Mouse (Mus musculus): ENCODE results near the gene Pacs1. TPM values are rescaled to one million over a fixed set of nuclear protein-coding genes. Genes with fewer than 3 reads are reported as not detected.
"Not testable (repeated sequence)": the region's sequence is repeated elsewhere in the genome, so short reads cannot be mapped to it uniquely, and the experiment has no call there.

Pacs1 gene
- total and polyA plus RNA-seq, 2 experiments from 2014 or later: 49.9 to 124 TPM

GRCm38 (mm10) chr19:5267015-5267414, 5.9 kb downstream of the Pacs1 start:
- no peaks in the 10 kb centered on the region for H3K9me3 ChIP-seq (ENCODE audit: low read length)
- DNase-seq (ENCODE audit: low spot score): no peak
- no peaks in the 10 kb centered on the region for H3K36me3 ChIP-seq (ENCODE audit: insufficient read depth, low read length)
- peaks cover 5% of the 10 kb centered on the region; the same call in 1 of the 2 replicates for H3K4me1 ChIP-seq (ENCODE audit: insufficient read depth, low read length)
- no peak overlapping the region for H3K4me3 ChIP-seq (ENCODE audit: low read depth, low read length)
- H3K27me3 ChIP-seq (ENCODE audit: insufficient read depth, low read length): no peaks in the 10 kb centered on the region
- ATAC-seq (ENCODE audit: low FRiP score): no peak
- no peak overlapping the region for H3K4me2 ChIP-seq (ENCODE audit: low read depth, low read length, poor library complexity, severe bottlenecking)
- no peak overlapping the region for H3K9ac ChIP-seq (replicated peaks; ENCODE audit: low read length, poor library complexity, severe bottlenecking)
- 97% methylated on average over 5 of the region's 5 CpGs for WGBS
- H3K27ac ChIP-seq (ENCODE audit: low read depth, low read length): no peak overlapping the region
- TF ChIP-seq CTCF (IDR thresholded peaks at IDR 0.05): no peak

- no peak overlapping the region for H3K27ac ChIP-seq (ENCODE audit: low read depth, low read length)
- H3K9ac ChIP-seq (replicated peaks; ENCODE audit: low read length, poor library complexity, severe bottlenecking): no peak overlapping the region
- no peak for ATAC-seq (ENCODE audit: low FRiP score)
- H3K4me1 ChIP-seq (ENCODE audit: insufficient read depth, low read length): no peaks in the 10 kb centered on the region
- H3K4me3 ChIP-seq (ENCODE audit: low read depth, low read length): no peak overlapping the region
- no peaks in the 10 kb centered on the region for H3K27me3 ChIP-seq (ENCODE audit: insufficient read depth, low read length)
- TF ChIP-seq CTCF (IDR thresholded peaks at IDR 0.05): no peak
- H3K4me2 ChIP-seq (ENCODE audit: low read depth, low read length, poor library complexity, severe bottlenecking): no peak overlapping the region
- H3K9me3 ChIP-seq (ENCODE audit: low read length): no peaks in the 10 kb centered on the region
- 64% methylated on average over 3 of the region's 3 CpGs for WGBS
- DNase-seq (ENCODE audit: low spot score): no peak
- 0 out of 2 replicates have a peak, but pooled peaks cover 3% of the 10 kb centered on the region for H3K36me3 ChIP-seq (ENCODE audit: insufficient read depth, low read length)
These were observed 15.8 kb downstream of the Pacs1 start for GRCm38 (mm10) chr19:5257140-5257539.

- not testable (repeated sequence) for H3K4me1 ChIP-seq (ENCODE audit: insufficient read depth, low read length); H3K36me3 ChIP-seq (ENCODE audit: insufficient read depth, low read length); H3K4me2 ChIP-seq (ENCODE audit: low read depth, low read length, poor library complexity, severe bottlenecking); H3K27ac ChIP-seq (ENCODE audit: low read depth, low read length); ATAC-seq (ENCODE audit: low FRiP score); H3K4me3 ChIP-seq (ENCODE audit: low read depth, low read length); DNase-seq (ENCODE audit: low spot score); H3K27me3 ChIP-seq (ENCODE audit: insufficient read depth, low read length); H3K9ac ChIP-seq (replicated peaks; ENCODE audit: low read length, poor library complexity, severe bottlenecking); H3K9me3 ChIP-seq (ENCODE audit: low read length)
- 96% methylated on average over 1 of the region's 1 CpGs for WGBS
These were observed 35.9 kb downstream of the Pacs1 start for GRCm38 (mm10) chr19:5236981-5237380.

GRCm38 (mm10) chr19:5232696-5233095, 40.2 kb downstream of the Pacs1 start:
- WGBS: 90% methylated on average over 4 of the region's 4 CpGs

GRCm38 (mm10) chr19:5230110-5230509, 42.8 kb downstream of the Pacs1 start:
- no peaks in the 10 kb centered on the region for H3K4me1 ChIP-seq (ENCODE audit: insufficient read depth, low read length)

More at GRCm38 (mm10) chr19:5232696-5233095, 40.2 kb downstream of the Pacs1 start:
- no peak for TF ChIP-seq CTCF (IDR thresholded peaks at IDR 0.05)
- H3K4me2 ChIP-seq (ENCODE audit: low read depth, low read length, poor library complexity, severe bottlenecking): no peak overlapping the region
- no peaks in the 10 kb centered on the region for H3K36me3 ChIP-seq (ENCODE audit: insufficient read depth, low read length)
- H3K9ac ChIP-seq (replicated peaks; ENCODE audit: low read length, poor library complexity, severe bottlenecking): no peak overlapping the region
- H3K4me3 ChIP-seq (ENCODE audit: low read depth, low read length): no peak overlapping the region
- ATAC-seq (ENCODE audit: low FRiP score) (no peak), DNase-seq (ENCODE audit: low spot score) (no peak)
- H3K27me3 ChIP-seq (ENCODE audit: insufficient read depth, low read length): no peaks in the 10 kb centered on the region
- no peaks in the 10 kb centered on the region for H3K4me1 ChIP-seq (ENCODE audit: insufficient read depth, low read length)
- H3K9me3 ChIP-seq (ENCODE audit: low read length): no peaks in the 10 kb centered on the region
- H3K27ac ChIP-seq (ENCODE audit: low read depth, low read length): no peak overlapping the region

GRCm38 (mm10) chr19:5224624-5225023, 48.3 kb downstream of the Pacs1 start:
- DNase-seq (ENCODE audit: low spot score): no peak
- Histone ChIP-seq H3K27me3 (ENCODE audit: insufficient read depth, low read length) (no peaks in the 10 kb centered on the region), H3K9me3 (ENCODE audit: low read length) (no peaks in the 10 kb centered on the region), H3K4me2 (ENCODE audit: low read depth, low read length, poor library complexity, severe bottlenecking) (no peak overlapping the region), H3K27ac (ENCODE audit: low read depth, low read length) (no peak overlapping the region), H3K4me3 (ENCODE audit: low read depth, low read length) (no peak overlapping the region), H3K9ac (replicated peaks; ENCODE audit: low read length, poor library complexity, severe bottlenecking) (no peak overlapping the region), H3K4me1 (ENCODE audit: insufficient read depth, low read length) (no peaks in the 10 kb centered on the region), H3K36me3 (ENCODE audit: insufficient read depth, low read length) (no peaks in the 10 kb centered on the region)
- TF ChIP-seq CTCF (IDR thresholded peaks at IDR 0.05): no peak
- no peak for ATAC-seq (ENCODE audit: low FRiP score)
- WGBS: 38% methylated on average over 2 of the region's 2 CpGs

More at GRCm38 (mm10) chr19:5230110-5230509, 42.8 kb downstream of the Pacs1 start:
- Histone ChIP-seq H3K27me3 (ENCODE audit: insufficient read depth, low read length) (no peaks in the 10 kb centered on the region), H3K27ac (ENCODE audit: low read depth, low read length) (no peak overlapping the region), H3K4me2 (ENCODE audit: low read depth, low read length, poor library complexity, severe bottlenecking) (no peak overlapping the region), H3K4me3 (ENCODE audit: low read depth, low read length) (no peak overlapping the region), H3K9me3 (ENCODE audit: low read length) (no peaks in the 10 kb centered on the region), H3K9ac (replicated peaks; ENCODE audit: low read length, poor library complexity, severe bottlenecking) (no peak overlapping the region), H3K36me3 (ENCODE audit: insufficient read depth, low read length) (no peaks in the 10 kb centered on the region)
- WGBS: 92% methylated on average over 2 of the region's 2 CpGs
- no peak for TF ChIP-seq CTCF (IDR thresholded peaks at IDR 0.05)
- ATAC-seq (ENCODE audit: low FRiP score) (no peak), DNase-seq (ENCODE audit: low spot score) (no peak)
